Mouse (Mus musculus): ENCODE data around the gene AC161166.1.

- TF ChIP-seq CTCF (IDR thresholded peaks at IDR 0.05) (no peak), EP300 (IDR thresholded peaks at IDR 0.05) (no peak)
Measured at GRCm38 (mm10) chr7:24551985-24552759, 39.9 kb upstream of the AC161166.1 start.

Data from lung, postnatal 0 days (tissue).